Comparison of ENCODE assay signal across 9 mouse cellular contexts in genomic region chr6:119543456-119543802, GRCm38 (mm10). TPM values are rescaled to one million over a fixed set of nuclear protein-coding genes. Genes with fewer than 3 reads are reported as not detected.
A peak's percentile ranks its signal among the peaks of the same experiment; 100 is the strongest.
DNase-seq lines count a peak whose midpoint lies in the region; ATAC-seq and TF ChIP-seq lines count a peak whose summit lies in the region.
"Had no signal": no experiment of that assay in that cellular context is flagged by ENCODE, and none has a peak within 500 bp of the region (broad histone marks: within the 10 kb centered on the region; RNA-seq: fewer than 3 reads in every experiment).

No protein-coding gene starts in this region.

- no peaks in the 10 kb centered on the region for H3K9me3 ChIP-seq in forebrain, embryonic 16.5 days (ENCODE audit: control insufficient read depth, low read length)
- H3K9me3 ChIP-seq in limb, embryonic 12.5 days, result 0 out of 2 replicates have a peak, but pooled peaks cover under 1% of the 10 kb centered on the region
- no peaks in the 10 kb centered on the region for H3K9me3 ChIP-seq in neural tube, embryonic 13.5 days

- no peaks in the 10 kb centered on the region for H3K4me1 ChIP-seq in bone marrow macrophage, adult 2 months (ENCODE audit: control insufficient read depth, insufficient read depth, low read length)
- peaks cover 10% of the 10 kb centered on the region for H3K4me1 ChIP-seq in forebrain, embryonic 16.5 days (replicated peaks; ENCODE audit: control insufficient read depth, insufficient read depth, low read length)
- peaks cover 27% of the 10 kb centered on the region for H3K4me1 ChIP-seq in limb, embryonic 12.5 days (replicated peaks)
- peaks cover 15% of the 10 kb centered on the region for H3K4me1 ChIP-seq in neural tube, embryonic 13.5 days (replicated peaks)

- peak overlapping the region; percentile 88 for H3K4me2 ChIP-seq in forebrain, embryonic 16.5 days (ENCODE audit: low read length)
- peak overlapping the region; percentile 84 for H3K4me2 ChIP-seq in limb, embryonic 12.5 days
- H3K4me2 ChIP-seq in neural tube, embryonic 13.5 days, result peak overlapping the region; percentile 87

- H3K27ac ChIP-seq in left cerebral cortex, adult 2 months, result no peak overlapping the region
- no peak overlapping the region for H3K27ac ChIP-seq in bone marrow macrophage, adult 2 months (ENCODE audit: insufficient read depth, low read depth, low read length)
- H3K27ac ChIP-seq in forebrain, embryonic 16.5 days (ENCODE audit: low read length), result no peak overlapping the region
- peak overlapping the region; percentile 78; the same call in 1 of the 2 replicates for H3K27ac ChIP-seq in limb, embryonic 12.5 days
- no peak overlapping the region for H3K27ac ChIP-seq in neural tube, embryonic 13.5 days (replicated peaks)
- H3K27ac ChIP-seq: macrophage had no signal

- DNase-seq in left cerebral cortex, adult 2 months (ENCODE audit: extremely low spot score in 1 of 2, low spot score in 2 of 2), result no peak
- no peak for DNase-seq in left cerebral cortex, adult 8-10 months (ENCODE audit: low spot score in 2 of 2)
- DNase-seq in urinary bladder, postnatal 4 days (ENCODE audit: low spot score in 2 of 2), result no peak

- H3K36me3 ChIP-seq in forebrain, embryonic 16.5 days (ENCODE audit: control insufficient read depth, insufficient read depth), result no peaks in the 10 kb centered on the region
- H3K36me3 ChIP-seq in limb, embryonic 12.5 days, result no peaks in the 10 kb centered on the region
- H3K36me3 ChIP-seq in neural tube, embryonic 13.5 days, result no peaks in the 10 kb centered on the region

- peak overlapping the region; percentile 66 for H3K9ac ChIP-seq in forebrain, embryonic 16.5 days (replicated peaks; ENCODE audit: low read depth, low read length)
- H3K9ac ChIP-seq in limb, embryonic 12.5 days (replicated peaks), result peak overlapping the region; percentile 93
- peak overlapping the region; percentile 77 for H3K9ac ChIP-seq in neural tube, embryonic 13.5 days

- intact Hi-C loops in left cerebral cortex, adult 2 months (cut with DNase I), result no loop called here

- no peak for TF ChIP-seq POLR2A in bone marrow macrophage, adult 2 months (IDR thresholded peaks at IDR 0.05; ENCODE audit: borderline replicate concordance, low read depth, low read length)

- peaks cover 5% of the 10 kb centered on the region; the same call in 1 of the 2 replicates for H3K27me3 ChIP-seq in forebrain, embryonic 16.5 days (replicated peaks; ENCODE audit: control insufficient read depth, insufficient read depth, low read length)
- peaks cover 4% of the 10 kb centered on the region; the same call in 1 of the 2 replicates for H3K27me3 ChIP-seq in limb, embryonic 12.5 days
- H3K27me3 ChIP-seq in neural tube, embryonic 13.5 days, result peaks cover 43% of the 10 kb centered on the region

- H3K4me3 ChIP-seq in left cerebral cortex, adult 2 months, result peak overlapping the region; percentile 58
- H3K4me3 ChIP-seq in bone marrow macrophage, adult 2 months (ENCODE audit: insufficient read depth, low read length), result peak overlapping the region; percentile 61; the same call in 1 of the 2 replicates
- peak overlapping the region; percentile 74 for H3K4me3 ChIP-seq in forebrain, embryonic 16.5 days (replicated peaks; ENCODE audit: low read length)
- H3K4me3 ChIP-seq in limb, embryonic 12.5 days (replicated peaks), result peak overlapping the region; percentile 87
- H3K4me3 ChIP-seq in neural tube, embryonic 13.5 days, result peak overlapping the region; percentile 72

- ATAC-seq in forebrain, embryonic 16.5 days, result peak; percentile 32
- ATAC-seq in limb, embryonic 12.5 days (ENCODE audit: insufficient number of reproducible peaks, insufficient read depth, low FRiP score, low TSS enrichment, low read depth), result no peak
- ATAC-seq in neural tube, embryonic 13.5 days (ENCODE audit: low read depth), result peak; percentile 48; the same call in 1 of the 2 replicates
- no peak for ATAC-seq in cerebellum, adult (ENCODE audit: insufficient number of reproducible peaks, low FRiP score, low TSS enrichment)

- WGBS in forebrain, embryonic 16.5 days, result under 1% methylated on average over 29 of the region's 30 CpGs
- WGBS in limb, embryonic 12.5 days, result under 1% methylated on average over 30 of the region's 30 CpGs
- under 1% methylated on average over 18 of the region's 30 CpGs for WGBS in neural tube, embryonic 13.5 days

- no peak for TF ChIP-seq CTCF in left cerebral cortex, adult 2 months (IDR thresholded peaks at IDR 0.05)
- TF ChIP-seq CTCF in bone marrow macrophage, adult 2 months (IDR thresholded peaks at IDR 0.05; ENCODE audit: low read depth, low read length), result no peak

RNA-seq across cellular contexts. Expression of gene Wnt5b, which starts 0.7 kb away (rescaled TPM):
- total RNA-seq in left cerebral cortex, adult 2 months (2021), result 1 to 10 TPM; 1.7 to 1.9 TPM
- total RNA-seq in left cerebral cortex, adult 8-10 months (2022), result 1 to 10 TPM; 1.9 to 2.1 (median 2.0) TPM
- polyA plus RNA-seq in bone marrow macrophage, adult 2 months (2012; ENCODE audit: insufficient read depth, insufficient read length, missing spikeins), result not detected in 2 replicates
- 2.2 and 3.3 TPM in 2 replicates for polyA plus RNA-seq in forebrain, embryonic 16.5 days (2015; fragmentation: Nextera tagmentation; extraction: Ambion mirVana)
- 21.9 and 24.9 TPM in 2 replicates for polyA plus RNA-seq in limb, embryonic 12.5 days (2016; fragmentation: Nextera tagmentation; extraction: Ambion mirVana)
- 4.3 and 5.5 TPM in 2 replicates for polyA plus RNA-seq in neural tube, embryonic 13.5 days (2015; fragmentation: Nextera tagmentation; extraction: Ambion mirVana)
- polyA plus RNA-seq: macrophage had no signal

Comparison
In these comparisons a context has a peak if more than half of its experiments do, and no peak if none do; other contexts are left out.
1. ATAC-seq: peak in forebrain, embryonic 16.5 days (single experiment) and neural tube, embryonic 13.5 days (single experiment); none in limb, embryonic 12.5 days (single experiment) and cerebellum, adult (single experiment).
2. Peak in every context shown above with its lines, with median percentiles within 50 percentile points of each other: H3K4me3 ChIP-seq, H3K4me2 ChIP-seq and H3K9ac ChIP-seq.